13 mouse cellular contexts compared by ENCODE assay signal in the genomic region with DNA sequence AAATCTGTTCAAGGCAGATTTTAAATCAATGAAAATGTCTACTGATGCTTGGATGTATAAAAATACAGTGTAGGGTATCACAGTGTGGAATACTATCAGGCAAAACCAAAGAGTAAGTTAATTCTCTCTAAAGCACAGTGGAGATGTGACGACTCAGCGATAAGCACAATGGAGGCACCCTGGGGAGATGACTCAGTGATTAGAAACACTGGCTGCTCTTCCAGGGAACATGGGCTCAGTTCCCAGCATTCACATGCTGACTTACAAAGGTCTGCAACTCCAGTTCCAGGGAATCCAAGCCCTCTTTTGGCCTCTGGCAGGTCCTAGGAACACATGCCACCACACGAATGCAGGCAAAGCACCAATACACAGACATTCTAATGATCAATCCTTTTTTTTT. TPM values are rescaled to one million over a fixed set of nuclear protein-coding genes. Genes with fewer than 3 reads are reported as not detected.
DNase-seq lines count a peak whose midpoint lies in the region; ATAC-seq lines count a peak whose summit lies in the region.
"Had no signal": no experiment of that assay in that cellular context is flagged by ENCODE, and none has a peak within 500 bp of the region (broad histone marks: within the 10 kb centered on the region; RNA-seq: fewer than 3 reads in every experiment).

No protein-coding gene starts in this region.

- H3K4me2 ChIP-seq in heart, embryonic 11.5 days: no peak overlapping the region
- H3K4me2 ChIP-seq: hindbrain, embryonic 13.5 days had no signal

- H3K4me3 ChIP-seq in heart, embryonic 11.5 days (ENCODE audit: low read depth, low read length): no peak overlapping the region
- H3K4me3 ChIP-seq: hindbrain, embryonic 13.5 days had no signal

- ATAC-seq in heart, embryonic 11.5 days (replicated peaks; ENCODE audit: insufficient number of reproducible peaks, low FRiP score, low TSS enrichment): no peak

- peak; percentile 70 to 78 for DNase-seq in heart, adult 18-20 months
- DNase-seq in MN1 (ENCODE audit: low spot score): peak; percentile 59
- DNase-seq in fat pad, adult 2 months (ENCODE audit: extremely low read depth, low read depth, low spot score): peak; percentile 58
- peak; percentile 72 for DNase-seq in heart, postnatal 10 days
- DNase-seq in layer of hippocampus, postnatal 25 days (ENCODE audit: extremely low spot score in 1 of 2, low spot score in 1 of 2): no peak
- DNase-seq in urinary bladder, postnatal 36 days (ENCODE audit: low spot score in 2 of 2): no peak
- DNase-seq: lung, postnatal 10 days had no signal

- WGBS in heart, embryonic 11.5 days (ENCODE audit: insufficient replicate concordance): 21% methylated on average over 3 of the region's 3 CpGs

- no peaks in the 10 kb centered on the region for H3K9me3 ChIP-seq in heart, embryonic 11.5 days (replicated peaks; ENCODE audit: control insufficient read depth, low read length)
- H3K9me3 ChIP-seq: hindbrain, embryonic 13.5 days had no signal

- no peaks in the 10 kb centered on the region for H3K36me3 ChIP-seq in heart, embryonic 11.5 days (ENCODE audit: control insufficient read depth, insufficient read depth, low read length)
- H3K36me3 ChIP-seq: hindbrain, embryonic 13.5 days had no signal

- H3K9ac ChIP-seq in heart, embryonic 11.5 days (ENCODE audit: low read depth, low read length): no peak overlapping the region
- H3K9ac ChIP-seq: hindbrain, embryonic 13.5 days had no signal

- H3K27ac ChIP-seq in heart, embryonic 11.5 days (ENCODE audit: low read depth, low read length): no peak overlapping the region
- H3K27ac ChIP-seq: hindbrain, embryonic 13.5 days had no signal

- H3K27me3 ChIP-seq in heart, embryonic 11.5 days (ENCODE audit: control insufficient read depth, insufficient read depth, low read length): peaks cover 27% of the 10 kb centered on the region
- H3K27me3 ChIP-seq: hindbrain, embryonic 13.5 days had no signal

- peaks cover under 1% of the 10 kb centered on the region; the same call in 1 of the 2 replicates for H3K4me1 ChIP-seq in heart, embryonic 11.5 days (ENCODE audit: control insufficient read depth, insufficient read depth, low read length)
- H3K4me1 ChIP-seq: hindbrain, embryonic 13.5 days had no signal

- intact Hi-C loops in heart, postnatal 10 days (cut with DNase I): no loop called here

RNA-seq across cellular contexts. Expression of gene Gpr37l1, which starts 20.7 kb away (rescaled TPM):
- under 1 TPM; 0.33 to 0.60 TPM for total RNA-seq in heart, adult 18-20 months (2021)
- polyA plus RNA-seq in heart, embryonic 11.5 days (2014; fragmentation: Nextera tagmentation; extraction: Ambion mirVana): not detected in 2 replicates
- total RNA-seq in heart, postnatal 10 days (2021): under 1 TPM in 1 of 2 experiments, not detected in 1; 0.29 TPM
- total RNA-seq in layer of hippocampus, postnatal 25 days (2021): 100 to 1,000 TPM; 226 to 229 TPM
- total RNA-seq: liver, adult 2 months; neutrophil, adult 5-6 weeks had no signal
- polyA plus RNA-seq: embryonic facial prominence, embryonic 11.5 days; kidney, embryonic 16.5 days; liver, adult 2 months had no signal

RNA-seq across cellular contexts. Expression of gene Arl8a, which starts 41.6 kb away (rescaled TPM):
- total RNA-seq in heart, adult 18-20 months (2021): 10 to 100 TPM; 21.8 to 22.0 TPM
- polyA plus RNA-seq in heart, embryonic 11.5 days (2014; fragmentation: Nextera tagmentation; extraction: Ambion mirVana): 27.7 and 29.7 TPM in 2 replicates
- 10 to 100 TPM; 29.9 to 31.8 TPM for total RNA-seq in heart, postnatal 10 days (2021)
- total RNA-seq in layer of hippocampus, postnatal 25 days (2021): 100 to 1,000 TPM; 259 to 264 TPM

RNA-seq across cellular contexts. Expression of gene Ptpn7, which starts 55.7 kb away (rescaled TPM):
- 1 to 10 TPM in 1 of 2 experiments, under 1 TPM in 1; 0.72 to 1.4 TPM for total RNA-seq in heart, adult 18-20 months (2021)
- polyA plus RNA-seq in heart, embryonic 11.5 days (2014; fragmentation: Nextera tagmentation; extraction: Ambion mirVana): 1.2 and 2.0 TPM in 2 replicates
- total RNA-seq in heart, postnatal 10 days (2021): under 1 TPM; 0.60 to 0.82 TPM
- under 1 TPM in 1 of 2 experiments, not detected in 1; 0.12 TPM for total RNA-seq in layer of hippocampus, postnatal 25 days (2021)

Comparison
In these comparisons a context has a peak if more than half of its experiments do, and no peak if none do; other contexts are left out.
1. DNase-seq: peak in heart, adult 18-20 months (2 of 2), MN1 (single experiment), fat pad, adult 2 months (single experiment) and heart, postnatal 10 days (2 of 2); none in layer of hippocampus, postnatal 25 days (0 of 2) and urinary bladder, postnatal 36 days (0 of 2).
2. RNA of gene Gpr37l1, which starts 20.7 kb away (total RNA-seq): 226 to 229 TPM in layer of hippocampus, postnatal 25 days; 0.33 to 0.60 TPM in heart, adult 18-20 months and 0.29 TPM in heart, postnatal 10 days; every median in the first group is over 100 times any median in the second.
3. RNA of gene Arl8a, which starts 41.6 kb away (total RNA-seq): 259 to 264 TPM in layer of hippocampus, postnatal 25 days; 29.9 to 31.8 TPM in heart, postnatal 10 days and 21.8 to 22.0 TPM in heart, adult 18-20 months; every median in the first group is over 4 times any median in the second.